Mouse (Mus musculus) embryonic stem cell, embryonic (primary cell): ENCODE data around the gene Txnrd1.

Experiments used
- CTCF ChIA-PET, 4 experiments: fragments of 300-600 bp in 2 of 4; fragments of 350-600 bp in 2 of 4; sonication (Branson Sonifier 250); formaldehyde crosslinking; loops; one replicate each; lab custom pipeline; 2022; ENCODE audit warnings: inconsistent platforms in 2 of 4; lab: Charles Lee
- POLR2A ChIA-PET, 4 experiments: fragments of 300-600 bp in 2 of 4; fragments of 350-600 bp in 2 of 4; sonication (Branson Sonifier 250); formaldehyde crosslinking; loops; one replicate each; lab custom pipeline; 2022; ENCODE audit warnings: antibody characterized with exemption in 4 of 4, inconsistent platforms in 1 of 4; lab: Charles Lee

Gene Txnrd1

DNA sequence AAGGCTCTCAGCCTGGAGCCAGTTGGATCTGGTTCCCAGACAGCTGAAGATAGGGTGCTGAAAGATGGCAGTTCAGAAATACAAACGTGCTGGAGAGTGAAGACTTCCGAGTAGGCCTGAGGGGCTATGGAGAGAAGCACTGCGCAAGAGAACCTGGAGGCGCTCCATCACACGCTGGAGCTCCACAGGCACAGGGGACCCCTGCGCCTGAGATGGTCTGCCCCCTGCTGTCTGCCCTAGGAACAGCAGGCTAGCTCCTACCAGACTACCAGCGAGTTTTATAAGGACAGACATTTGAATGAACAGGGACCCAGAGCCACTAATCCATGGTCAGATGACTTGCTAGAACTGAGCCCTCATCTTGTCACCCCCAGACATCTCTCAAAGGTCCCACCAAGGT lies 67.7 kb downstream of the Txnrd1 start:
- ChIA-PET CTCF (interaction anchor here (0.5 to 3.8 kb wide), 51 partner anchors 9 to 660 kb away, joined by 3 to 57 read pairs (median 3); partner anchors contain the start of genes Eid3 (in 1 of the 4) and Zfp938 (in 1 of the 4)), POLR2A (interaction anchor here (0.6 to 13.3 kb wide), 27 partner anchors 8 to 429 kb away, joined by 3 to 195 read pairs (median 4); partner anchors contain the start of genes Eid3 (in 2 of the 4), 1190007I07Rik (in 1 of the 4) and Nfyb (in 1 of the 4))

DNA sequence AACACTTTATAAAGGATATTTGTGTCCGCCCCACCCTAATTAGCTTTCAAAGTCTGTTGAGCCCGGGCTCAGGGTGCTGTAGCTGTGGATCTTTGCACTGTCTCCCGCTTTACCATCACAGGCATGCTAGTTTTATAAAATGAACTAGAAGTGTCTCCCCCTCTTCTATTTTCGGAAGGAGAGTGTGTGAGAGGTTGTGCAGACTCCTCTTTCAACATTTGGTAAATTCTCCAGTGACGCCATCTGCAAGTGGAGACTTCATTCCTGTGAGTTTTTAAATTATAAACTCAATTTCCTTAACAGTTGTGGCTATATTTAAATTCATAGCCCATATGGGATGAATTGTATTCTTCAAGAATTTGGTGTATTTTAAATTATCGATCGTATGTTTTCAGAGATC lies 74.8 kb downstream of the Txnrd1 start:
- ChIA-PET CTCF (interaction anchor here in 2 of 4 experiments (0.9 to 2.2 kb wide), 4 partner anchors 274 to 709 kb away, joined by 3 to 8 read pairs (median 4); no protein-coding TSS in a partner anchor), POLR2A (interaction anchor here in 1 of 4 experiments (2.8 kb wide), 1 partner anchor 50 kb away, joined by 11 read pairs; no protein-coding TSS in a partner anchor)

GRCm38 (mm10) chr10:82909382-82909781 lies 75.6 kb downstream of the Txnrd1 start:
- POLR2A ChIA-PET: interaction anchor here in 2 of 4 experiments (0.5 to 3.1 kb wide), 9 partner anchors 9 to 319 kb away, joined by 3 to 23 read pairs (median 3); no protein-coding TSS in a partner anchor
- CTCF ChIA-PET: interaction anchor here (0.6 to 3.1 kb wide), 42 partner anchors 8 to 820 kb away, joined by 3 to 15 read pairs (median 4); partner anchors contain the start of genes 1190007I07Rik (in 1 of the 4), Chst11 (in 1 of the 4) and Eid3 (in 1 of the 4)

- ChIA-PET CTCF (interaction anchor here (0.5 to 3.1 kb wide), 35 partner anchors 9 to 819 kb away, joined by 3 to 15 read pairs (median 4); partner anchors contain the start of genes Chst11 (in 1 of the 4) and Eid3 (in 1 of the 4)), POLR2A (interaction anchor here in 3 of 4 experiments (0.6 to 3.1 kb wide), 7 partner anchors 9 to 97 kb away, joined by 3 to 23 read pairs (median 6); no protein-coding TSS in a partner anchor)
Observed at GRCm38 (mm10) chr10:82910198-82910597, 76.4 kb downstream of the Txnrd1 start.

GRCm38 (mm10) chr10:82913238-82913637 lies 79.5 kb downstream of the Txnrd1 start:
- CTCF ChIA-PET: interaction anchor here in 2 of 4 experiments (0.6 to 1.6 kb wide), 6 partner anchors 12 to 994 kb away, joined by 3 to 12 read pairs (median 4); no protein-coding TSS in a partner anchor

DNA sequence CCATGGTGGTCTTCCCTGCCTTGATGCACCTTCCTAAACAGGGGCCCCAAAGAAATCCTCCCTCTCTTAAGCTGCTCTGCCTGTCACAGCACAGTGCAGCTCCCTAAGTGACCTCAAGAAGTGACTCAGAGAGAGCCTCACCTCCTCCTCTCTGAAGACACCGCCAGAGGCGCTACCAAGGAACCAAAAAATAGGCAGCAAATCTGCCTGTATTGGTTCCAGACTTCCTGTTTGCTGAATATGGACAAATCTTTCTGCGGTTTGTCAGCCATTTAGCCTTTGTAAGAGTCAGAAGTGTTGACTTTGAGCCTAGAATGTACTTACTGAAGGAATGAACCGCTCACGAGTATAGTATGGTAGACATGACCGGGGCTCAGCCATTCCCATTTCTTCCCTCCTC lies 80.0 kb downstream of the Txnrd1 start:
- ChIA-PET CTCF (interaction anchor here in 1 of 4 experiments (0.6 to 1.6 kb wide), 5 partner anchors 12 to 615 kb away, joined by 3 to 4 read pairs (median 3); no protein-coding TSS in a partner anchor), POLR2A (interaction anchor here in 1 of 4 experiments (0.6 kb wide), 1 partner anchor 122 kb away, joined by 3 read pairs; no protein-coding TSS in a partner anchor)

More at GRCm38 (mm10) chr10:82913238-82913637, 79.5 kb downstream of the Txnrd1 start:
- POLR2A ChIA-PET: interaction anchor here in 1 of 4 experiments (0.6 kb wide), 1 partner anchor 123 kb away, joined by 3 read pairs; no protein-coding TSS in a partner anchor

DNA sequence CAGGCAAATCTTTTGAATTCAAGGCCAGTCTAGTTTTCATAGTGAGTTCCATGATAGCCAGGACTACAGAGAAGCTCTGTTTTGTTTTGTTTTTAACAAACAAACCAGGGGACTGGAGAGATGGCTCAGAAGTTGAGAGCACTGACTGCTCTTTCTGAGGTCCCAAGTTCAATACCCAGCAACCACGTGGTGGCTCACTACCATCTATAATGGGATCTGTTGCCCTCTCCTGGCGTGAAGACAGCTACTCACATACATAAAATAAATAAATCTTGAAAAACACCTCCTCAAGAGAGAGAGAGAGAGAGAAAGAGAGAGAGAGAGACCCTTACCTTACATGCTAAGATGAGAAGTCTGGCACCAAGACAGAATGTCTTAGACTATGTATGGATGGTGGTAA lies 84.9 kb downstream of the Txnrd1 start:
- POLR2A ChIA-PET: no interaction called here

GRCm38 (mm10) chr10:82919404-82919980 lies 85.7 kb downstream of the Txnrd1 start:
- CTCF ChIA-PET: interaction anchor here in 3 of 4 experiments (0.5 to 0.9 kb wide), 4 partner anchors 10 to 329 kb away, joined by 3 to 10 read pairs (median 3); no protein-coding TSS in a partner anchor
- POLR2A ChIA-PET: interaction anchor here in 1 of 4 experiments (0.9 kb wide), 1 partner anchor 19 kb away, joined by 3 read pairs; no protein-coding TSS in a partner anchor

More for the DNA sequence above, 84.9 kb downstream of the Txnrd1 start:
- CTCF ChIA-PET: interaction anchor here in 1 of 4 experiments (0.5 kb wide), 1 partner anchor 328 kb away, joined by 10 read pairs; no protein-coding TSS in a partner anchor

GRCm38 (mm10) chr10:82923547-82923946 lies 89.8 kb downstream of the Txnrd1 start:
- CTCF ChIA-PET: interaction anchor here in 1 of 4 experiments (0.6 kb wide), 1 partner anchor 61 kb away, joined by 4 read pairs; no protein-coding TSS in a partner anchor

GRCm38 (mm10) chr10:82924750-82925149 lies 91.0 kb downstream of the Txnrd1 start:
- POLR2A ChIA-PET: interaction anchor here in 2 of 4 experiments (0.6 kb wide), 2 partner anchors 66 to 276 kb away, joined by 3 to 4 read pairs; no protein-coding TSS in a partner anchor
- CTCF ChIA-PET: interaction anchor here in 1 of 4 experiments (0.6 kb wide), 1 partner anchor 324 kb away, joined by 3 read pairs; no protein-coding TSS in a partner anchor

More at GRCm38 (mm10) chr10:82923547-82923946, 89.8 kb downstream of the Txnrd1 start:
- POLR2A ChIA-PET: no interaction called here

DNA sequence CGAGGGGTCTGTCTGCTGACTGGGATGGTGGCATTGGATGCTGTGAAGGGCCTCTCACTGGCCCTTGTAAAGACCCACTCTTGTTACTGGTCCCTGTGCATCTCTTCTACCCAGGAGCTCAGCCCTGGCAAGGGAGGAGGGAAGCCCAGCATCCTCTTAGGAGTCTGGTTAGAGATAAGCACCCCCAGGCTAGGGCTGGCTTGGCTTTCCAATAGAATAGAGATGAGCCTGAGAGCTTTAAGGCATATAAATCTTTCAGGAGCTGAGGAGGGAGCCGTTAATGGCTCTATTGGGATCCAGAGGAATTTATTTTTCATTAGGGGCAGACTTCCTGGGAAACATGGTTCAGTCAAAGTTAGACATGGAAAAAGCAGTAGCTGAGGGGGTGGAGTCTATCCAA lies 91.9 kb downstream of the Txnrd1 start:
- CTCF ChIA-PET: interaction anchor here in 3 of 4 experiments (0.5 to 1.9 kb wide), 3 partner anchors 16 to 613 kb away, joined by 3 to 7 read pairs (median 4); no protein-coding TSS in a partner anchor

DNA sequence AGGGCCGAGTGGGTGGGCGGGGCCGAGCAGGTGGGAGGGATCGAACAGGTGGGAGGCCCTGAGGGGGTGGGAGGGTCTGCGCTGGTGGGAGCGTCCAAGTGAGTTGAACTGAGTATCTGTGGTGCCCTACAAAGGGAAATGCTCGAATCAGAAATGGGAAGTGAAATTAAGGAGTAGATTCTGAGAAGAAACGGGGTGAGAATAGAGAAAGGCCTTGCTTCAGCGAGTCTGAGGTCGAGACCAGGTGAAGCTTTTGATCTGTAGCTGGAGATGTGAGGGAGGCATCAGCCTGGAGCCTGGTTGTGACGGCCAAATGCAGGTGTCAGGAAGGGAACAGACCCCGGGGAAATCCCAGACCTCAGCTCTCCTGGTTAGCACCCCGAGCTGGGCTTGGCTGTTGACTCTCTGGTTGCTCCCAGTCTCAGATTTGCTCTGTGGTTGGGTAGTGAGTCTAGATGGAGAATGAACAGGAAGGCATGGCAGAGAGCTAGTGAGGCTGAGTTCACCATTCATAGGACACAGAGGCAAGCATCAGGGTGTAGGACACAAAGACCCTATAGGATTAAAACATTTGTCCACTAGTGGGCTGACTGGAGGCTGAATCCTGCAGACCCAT lies 101.4 kb downstream of the Txnrd1 start:
- POLR2A ChIA-PET: no interaction called here
- CTCF ChIA-PET: interaction anchor here in 1 of 4 experiments (0.7 kb wide), 1 partner anchor 313 kb away, joined by 3 read pairs; no protein-coding TSS in a partner anchor

More for the DNA sequence above, 91.9 kb downstream of the Txnrd1 start:
- POLR2A ChIA-PET: no interaction called here

- ChIA-PET CTCF (no interaction called here), POLR2A (no interaction called here)
Observed at GRCm38 (mm10) chr10:82935774-82936173, 102.0 kb downstream of the Txnrd1 start.
